Mouse (Mus musculus): Measurements from ENCODE around the gene Ndrg4. TPM values are rescaled to one million over a fixed set of nuclear protein-coding genes. Genes with fewer than 3 reads are reported as not detected.
"Not testable (repeated sequence)": the region's sequence is repeated elsewhere in the genome, so short reads cannot be mapped to it uniquely, and the experiment has no call there.

The Ndrg4 gene
- polyA plus RNA-seq, 1 experiment from 2014 or later: 486 TPM

DNA sequence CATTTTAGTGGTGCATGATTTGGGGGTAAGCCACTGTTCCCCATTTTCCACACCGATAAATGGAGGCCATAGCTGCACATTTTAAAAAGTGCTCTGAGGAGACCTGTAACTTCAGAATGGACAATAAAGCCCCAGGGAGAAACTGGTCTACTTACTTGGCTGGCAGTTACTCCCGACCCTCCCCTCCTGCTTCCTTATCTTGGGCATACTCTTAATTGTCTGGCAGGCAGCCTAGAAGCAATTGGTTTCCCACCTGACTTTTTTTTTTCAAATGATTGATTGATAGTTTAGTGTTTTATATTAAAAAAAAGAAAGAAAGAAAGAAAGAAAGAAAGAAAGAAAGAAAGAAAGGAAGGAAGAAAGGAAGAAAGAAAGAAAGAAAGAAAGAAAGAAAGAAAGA lies 19.3 kb upstream of the Ndrg4 start:
- Histone ChIP-seq H3K4me3 (ENCODE audit: low read depth, low read length) (no peak overlapping the region), H3K4me1 (ENCODE audit: control insufficient read depth, insufficient read depth, low read length) (no peaks in the 10 kb centered on the region), H3K36me3 (ENCODE audit: control insufficient read depth, insufficient read depth, low read length) (no peaks in the 10 kb centered on the region), H3K4me2 (ENCODE audit: low read depth, low read length) (no peak overlapping the region), H3K27me3 (ENCODE audit: control insufficient read depth, insufficient read depth, low read length) (no peaks in the 10 kb centered on the region), H3K27ac (ENCODE audit: low read depth, low read length) (no peak overlapping the region), H3K9me3 (ENCODE audit: control insufficient read depth, low read length) (no peaks in the 10 kb centered on the region), H3K9ac (replicated peaks; ENCODE audit: low read depth, low read length) (no peak overlapping the region)
- WGBS: 39% methylated on average over 2 of the region's 2 CpGs
- ATAC-seq (ENCODE audit: low read depth): no peak

DNA sequence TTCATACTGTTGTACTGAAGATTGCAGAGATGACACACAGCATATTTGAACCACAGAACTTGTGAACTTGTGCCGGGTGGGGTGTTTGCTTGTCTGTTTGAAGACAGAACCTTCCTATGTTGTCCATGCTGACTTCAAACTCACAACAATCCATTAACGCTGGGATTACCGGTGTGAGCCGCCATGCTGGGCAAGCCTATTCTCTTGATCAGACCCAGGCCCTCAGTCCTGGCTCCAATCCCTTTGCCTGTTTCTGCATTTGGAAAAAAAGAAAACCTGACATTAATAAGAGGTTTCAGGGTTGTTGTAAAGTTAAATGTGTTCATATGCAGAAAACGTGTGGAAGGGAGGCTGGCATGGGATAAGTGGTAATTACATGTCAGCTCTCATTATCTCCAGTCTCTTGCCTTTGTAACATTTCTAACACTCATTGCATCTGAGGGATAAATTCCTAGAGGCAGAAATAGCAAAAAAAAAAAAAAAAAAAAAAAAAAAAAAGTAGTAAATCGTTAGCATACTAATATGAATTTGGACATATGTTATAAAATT lies 16.4 kb upstream of the Ndrg4 start:
- ATAC-seq (ENCODE audit: low read depth): no peak
- H3K9ac ChIP-seq (replicated peaks; ENCODE audit: low read depth, low read length): no peak overlapping the region
- no peaks in the 10 kb centered on the region for H3K4me1 ChIP-seq (ENCODE audit: control insufficient read depth, insufficient read depth, low read length)
- no peak overlapping the region for H3K4me2 ChIP-seq (ENCODE audit: low read depth, low read length)
- H3K4me3 ChIP-seq (ENCODE audit: low read depth, low read length): no peak overlapping the region
- no peaks in the 10 kb centered on the region for H3K27me3 ChIP-seq (ENCODE audit: control insufficient read depth, insufficient read depth, low read length)
- 83% methylated on average over 6 of the region's 6 CpGs for WGBS
- no peaks in the 10 kb centered on the region for H3K9me3 ChIP-seq (ENCODE audit: control insufficient read depth, low read length)
- no peaks in the 10 kb centered on the region for H3K36me3 ChIP-seq (ENCODE audit: control insufficient read depth, insufficient read depth, low read length)
- H3K27ac ChIP-seq (ENCODE audit: low read depth, low read length): no peak overlapping the region

DNA sequence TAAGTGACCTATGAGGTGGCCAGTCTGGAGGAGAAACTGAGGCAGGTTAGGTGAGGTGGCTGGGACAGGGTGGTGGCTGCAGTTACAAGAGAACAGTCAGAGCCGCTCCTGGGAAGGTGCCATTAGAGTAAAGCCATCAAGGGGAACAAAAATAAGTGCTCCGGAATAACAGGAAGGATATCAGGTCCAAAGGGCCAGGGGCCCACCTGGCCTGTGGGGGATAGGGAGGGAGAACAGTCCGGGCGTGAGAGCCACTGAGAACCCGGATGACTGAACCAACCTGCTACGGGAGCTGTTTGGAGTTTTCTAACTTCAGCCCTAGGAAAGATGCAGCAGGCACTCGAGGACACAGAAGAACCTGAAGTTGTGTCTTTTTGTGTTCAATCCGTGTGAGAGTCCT lies 15.7 kb upstream of the Ndrg4 start:
- WGBS: 82% methylated on average over 8 of the region's 8 CpGs
- Histone ChIP-seq H3K36me3 (ENCODE audit: control insufficient read depth, insufficient read depth, low read length) (no peaks in the 10 kb centered on the region), H3K9ac (replicated peaks; ENCODE audit: low read depth, low read length) (no peak overlapping the region), H3K4me3 (ENCODE audit: low read depth, low read length) (no peak overlapping the region), H3K27me3 (ENCODE audit: control insufficient read depth, insufficient read depth, low read length) (no peaks in the 10 kb centered on the region), H3K9me3 (ENCODE audit: control insufficient read depth, low read length) (no peaks in the 10 kb centered on the region), H3K4me1 (ENCODE audit: control insufficient read depth, insufficient read depth, low read length) (no peaks in the 10 kb centered on the region), H3K27ac (ENCODE audit: low read depth, low read length) (no peak overlapping the region), H3K4me2 (ENCODE audit: low read depth, low read length) (no peak overlapping the region)
- no peak for ATAC-seq (ENCODE audit: low read depth)

DNA sequence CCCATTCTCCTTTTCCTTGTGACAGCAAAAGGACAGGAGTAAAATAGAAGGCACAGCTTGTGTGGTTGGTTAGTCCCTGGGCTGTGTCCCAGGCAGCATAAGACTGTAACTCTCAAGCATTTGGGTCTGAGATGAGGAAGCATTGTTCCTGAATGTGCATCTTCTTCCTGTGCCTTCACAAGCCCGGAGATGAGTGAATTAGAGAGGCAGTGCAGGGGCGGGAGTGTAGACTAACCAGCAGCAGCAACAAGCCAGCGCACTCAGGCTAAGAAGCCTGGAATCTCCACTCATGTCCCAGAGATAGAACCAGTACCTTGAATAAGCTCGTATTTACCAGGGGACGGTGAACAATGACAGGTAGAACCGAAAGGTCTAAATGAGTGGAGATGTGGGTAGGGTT lies 15.2 kb upstream of the Ndrg4 start:
- H3K4me2 ChIP-seq (ENCODE audit: low read depth, low read length): no peak overlapping the region
- H3K27me3 ChIP-seq (ENCODE audit: control insufficient read depth, insufficient read depth, low read length): no peaks in the 10 kb centered on the region
- no peaks in the 10 kb centered on the region for H3K4me1 ChIP-seq (ENCODE audit: control insufficient read depth, insufficient read depth, low read length)
- no peak for ATAC-seq (ENCODE audit: low read depth)
- no peaks in the 10 kb centered on the region for H3K9me3 ChIP-seq (ENCODE audit: control insufficient read depth, low read length)
- no peak overlapping the region for H3K4me3 ChIP-seq (ENCODE audit: low read depth, low read length)
- H3K36me3 ChIP-seq (ENCODE audit: control insufficient read depth, insufficient read depth, low read length): no peaks in the 10 kb centered on the region
- H3K9ac ChIP-seq (replicated peaks; ENCODE audit: low read depth, low read length): no peak overlapping the region
- no peak overlapping the region for H3K27ac ChIP-seq (ENCODE audit: low read depth, low read length)
- WGBS: 92% methylated on average over 6 of the region's 6 CpGs

DNA sequence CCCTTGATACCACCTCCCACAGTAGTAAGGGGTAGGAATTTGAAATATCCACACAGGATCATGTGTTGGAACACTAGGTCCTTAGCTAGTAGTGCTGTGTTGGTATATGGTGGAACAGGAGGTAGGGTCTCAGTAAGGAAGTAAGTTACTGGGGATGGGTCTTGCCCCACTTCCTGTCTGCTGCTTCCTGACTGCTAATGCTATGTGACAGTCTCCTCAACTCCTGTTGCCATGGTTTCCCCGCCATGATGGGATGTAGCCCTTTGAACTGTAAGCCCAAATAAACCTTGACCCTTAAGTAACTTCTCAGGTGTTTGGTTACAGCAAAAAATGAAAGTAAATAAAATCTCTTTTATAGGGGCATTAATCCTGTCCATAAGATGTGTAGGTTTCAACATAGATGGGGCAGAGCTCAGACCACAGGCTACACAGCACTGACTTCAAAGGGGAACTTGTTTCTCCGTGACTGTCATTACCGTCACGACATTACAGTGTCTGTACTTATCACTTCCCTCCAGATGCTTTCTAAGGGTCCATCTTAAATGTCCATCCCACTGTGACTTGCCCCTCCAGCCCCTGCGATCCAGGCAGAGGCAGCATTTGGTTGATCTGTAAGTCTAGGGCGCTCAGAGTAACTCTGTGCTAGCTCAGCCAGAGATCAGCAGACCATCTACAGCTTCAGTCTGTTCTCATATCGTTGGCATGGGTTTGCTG lies 13.7 kb upstream of the Ndrg4 start:
- Histone ChIP-seq H3K9ac (replicated peaks; ENCODE audit: low read depth, low read length) (no peak overlapping the region), H3K27me3 (ENCODE audit: control insufficient read depth, insufficient read depth, low read length) (no peaks in the 10 kb centered on the region), H3K36me3 (ENCODE audit: control insufficient read depth, insufficient read depth, low read length) (no peaks in the 10 kb centered on the region), H3K27ac (ENCODE audit: low read depth, low read length) (no peak overlapping the region), H3K4me2 (ENCODE audit: low read depth, low read length) (no peak overlapping the region), H3K4me1 (ENCODE audit: control insufficient read depth, insufficient read depth, low read length) (no peaks in the 10 kb centered on the region), H3K4me3 (ENCODE audit: low read depth, low read length) (no peak overlapping the region), H3K9me3 (ENCODE audit: control insufficient read depth, low read length) (no peaks in the 10 kb centered on the region)
- 89% methylated on average over 7 of the region's 7 CpGs for WGBS
- no peak for ATAC-seq (ENCODE audit: low read depth)

DNA sequence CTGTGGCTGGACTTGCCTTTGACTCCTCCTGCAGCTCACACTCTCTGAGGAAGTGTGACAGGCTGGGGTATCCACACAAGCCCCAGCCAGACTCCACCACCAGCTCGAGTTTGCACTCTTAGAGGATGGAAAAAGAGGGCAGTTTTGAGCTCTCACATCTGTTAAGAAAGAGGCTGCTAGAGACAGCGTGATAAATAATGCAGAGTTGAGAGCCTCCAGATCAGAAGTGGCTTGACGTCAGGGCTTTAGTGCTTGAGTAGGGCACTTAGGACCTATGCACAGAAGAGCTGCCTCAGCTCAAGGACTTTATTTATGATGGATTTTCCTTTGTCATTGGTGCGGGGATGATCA lies 13.2 kb upstream of the Ndrg4 start:
- 75% methylated on average over 4 of the region's 4 CpGs for WGBS
- Histone ChIP-seq H3K4me2 (ENCODE audit: low read depth, low read length) (no peak overlapping the region), H3K9ac (replicated peaks; ENCODE audit: low read depth, low read length) (no peak overlapping the region), H3K9me3 (ENCODE audit: control insufficient read depth, low read length) (no peaks in the 10 kb centered on the region), H3K27ac (ENCODE audit: low read depth, low read length) (no peak overlapping the region), H3K4me3 (ENCODE audit: low read depth, low read length) (no peak overlapping the region), H3K36me3 (ENCODE audit: control insufficient read depth, insufficient read depth, low read length) (no peaks in the 10 kb centered on the region), H3K27me3 (ENCODE audit: control insufficient read depth, insufficient read depth, low read length) (no peaks in the 10 kb centered on the region), H3K4me1 (ENCODE audit: control insufficient read depth, insufficient read depth, low read length) (no peaks in the 10 kb centered on the region)
- ATAC-seq (ENCODE audit: low read depth): no peak

DNA sequence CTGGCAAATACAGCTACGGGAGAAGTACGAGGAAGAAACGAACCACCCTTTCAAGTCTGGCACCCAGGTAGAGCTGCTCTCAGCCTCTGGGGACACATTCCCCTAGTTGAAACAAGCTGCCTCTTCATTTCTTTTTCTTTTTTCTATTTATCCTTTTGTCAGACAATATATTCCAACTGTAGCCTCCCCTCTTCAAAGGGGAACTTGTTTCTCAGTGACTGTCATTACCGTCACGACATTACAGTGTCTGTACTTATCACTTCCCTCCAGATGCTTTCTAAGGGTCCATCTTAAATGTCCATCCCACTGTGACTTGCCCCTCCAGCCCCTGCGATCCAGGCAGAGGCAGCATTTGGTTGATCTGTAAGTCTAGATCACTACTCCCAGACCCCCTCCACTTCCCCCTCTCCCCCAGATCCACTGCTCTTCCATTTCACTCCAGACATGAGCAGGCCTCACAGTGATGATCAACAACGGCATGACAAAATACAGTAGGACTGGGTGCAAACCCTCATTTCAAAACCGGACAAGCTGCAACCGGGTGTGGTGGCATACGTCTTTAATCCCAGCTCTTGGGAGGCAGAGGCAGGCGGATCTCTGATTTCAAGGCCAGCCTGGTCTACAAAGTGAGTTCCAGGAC lies 10.8 kb upstream of the Ndrg4 start:
- not testable (repeated sequence) for H3K9ac ChIP-seq (replicated peaks; ENCODE audit: low read depth, low read length); H3K9me3 ChIP-seq (ENCODE audit: control insufficient read depth, low read length); H3K4me1 ChIP-seq (ENCODE audit: control insufficient read depth, insufficient read depth, low read length); ATAC-seq (ENCODE audit: low read depth); H3K4me3 ChIP-seq (ENCODE audit: low read depth, low read length); H3K4me2 ChIP-seq (ENCODE audit: low read depth, low read length); H3K27ac ChIP-seq (ENCODE audit: low read depth, low read length); H3K36me3 ChIP-seq (ENCODE audit: control insufficient read depth, insufficient read depth, low read length); H3K27me3 ChIP-seq (ENCODE audit: control insufficient read depth, insufficient read depth, low read length)
- whole genome bisulfite sequencing: 92% methylated on average over 11 of the region's 11 CpGs

DNA sequence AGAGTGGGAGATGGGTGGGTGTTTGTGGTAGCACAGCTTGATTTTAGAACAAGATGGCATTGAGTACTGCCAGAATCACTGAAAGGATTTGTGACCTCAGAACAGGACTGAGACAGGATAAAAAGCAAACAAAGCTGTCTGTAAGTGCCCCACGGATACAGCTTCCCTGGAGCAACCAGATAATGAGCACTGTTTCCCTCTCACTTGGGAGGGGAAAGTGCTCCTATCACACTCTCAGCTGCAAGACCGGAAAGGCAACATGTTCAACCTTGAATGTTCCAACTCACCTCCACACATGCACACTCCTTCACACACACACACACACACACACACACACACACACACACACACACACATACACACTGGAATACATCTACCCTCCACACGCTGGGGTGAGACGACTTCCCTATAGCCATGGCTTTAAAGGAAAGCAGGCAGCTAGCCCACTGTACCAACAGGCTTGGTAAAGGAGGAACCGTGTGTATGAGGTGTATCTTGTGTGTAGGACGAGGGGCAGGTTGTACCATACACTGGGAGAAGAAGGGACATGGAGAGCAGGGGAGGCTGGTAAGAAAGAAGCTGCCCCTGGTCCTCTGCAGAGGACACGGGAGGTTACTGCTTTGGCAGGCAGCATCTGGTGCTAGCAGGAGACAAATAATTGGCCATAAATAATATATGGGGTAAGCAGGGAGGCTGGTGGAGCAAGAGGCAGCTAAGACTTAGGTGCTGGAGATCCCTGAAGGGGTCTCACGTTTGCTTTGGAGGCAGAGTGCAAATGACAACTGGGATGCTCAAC lies 8.4 kb upstream of the Ndrg4 start:
- Histone ChIP-seq H3K4me3 (ENCODE audit: low read depth, low read length) (no peak overlapping the region), H3K36me3 (ENCODE audit: control insufficient read depth, insufficient read depth, low read length) (no peaks in the 10 kb centered on the region), H3K4me2 (ENCODE audit: low read depth, low read length) (no peak overlapping the region), H3K27me3 (ENCODE audit: control insufficient read depth, insufficient read depth, low read length) (no peaks in the 10 kb centered on the region), H3K4me1 (ENCODE audit: control insufficient read depth, insufficient read depth, low read length) (no peaks in the 10 kb centered on the region), H3K27ac (ENCODE audit: low read depth, low read length) (no peak overlapping the region), H3K9me3 (ENCODE audit: control insufficient read depth, low read length) (no peaks in the 10 kb centered on the region), H3K9ac (replicated peaks; ENCODE audit: low read depth, low read length) (no peak overlapping the region)
- 59% methylated on average over 8 of the region's 8 CpGs for WGBS
- no peak for ATAC-seq (ENCODE audit: low read depth)

DNA sequence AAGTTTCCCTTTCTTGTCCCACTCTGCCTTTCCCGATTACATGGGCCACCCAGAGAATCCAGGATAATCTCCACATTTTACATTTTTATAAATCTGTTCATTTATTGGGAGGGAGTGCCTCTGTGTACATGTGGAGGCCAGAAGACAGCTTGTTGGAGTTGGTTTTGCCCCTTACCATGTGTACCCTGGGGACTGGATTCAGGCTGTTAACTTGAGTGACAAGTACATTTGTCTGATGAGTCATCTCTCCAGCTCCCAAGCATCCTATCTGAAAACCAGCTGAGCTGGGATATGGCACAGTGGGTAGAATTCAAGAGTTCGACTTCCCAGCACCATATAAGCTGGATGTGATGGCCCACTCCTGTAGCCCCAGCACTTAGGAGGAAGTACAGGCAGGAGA lies 6.8 kb upstream of the Ndrg4 start:
- Histone ChIP-seq H3K9me3 (ENCODE audit: control insufficient read depth, low read length) (no peaks in the 10 kb centered on the region), H3K4me1 (ENCODE audit: control insufficient read depth, insufficient read depth, low read length) (no peaks in the 10 kb centered on the region), H3K36me3 (ENCODE audit: control insufficient read depth, insufficient read depth, low read length) (no peaks in the 10 kb centered on the region), H3K4me2 (ENCODE audit: low read depth, low read length) (no peak overlapping the region), H3K9ac (replicated peaks; ENCODE audit: low read depth, low read length) (no peak overlapping the region), H3K27ac (ENCODE audit: low read depth, low read length) (no peak overlapping the region), H3K4me3 (ENCODE audit: low read depth, low read length) (no peak overlapping the region), H3K27me3 (ENCODE audit: control insufficient read depth, insufficient read depth, low read length) (no peaks in the 10 kb centered on the region)
- ATAC-seq (ENCODE audit: low read depth): no peak
- 86% methylated on average over 2 of the region's 2 CpGs for WGBS
